Comparison of ENCODE assay signal across 8 mouse cellular contexts in genomic region chr5:21586763-21587162, GRCm38 (mm10). TPM values are rescaled to one million over a fixed set of nuclear protein-coding genes. Genes with fewer than 3 reads are reported as not detected.
DNase-seq lines count a peak whose midpoint lies in the region; ATAC-seq and TF ChIP-seq lines count a peak whose summit lies in the region.

No protein-coding gene starts in this region.

- ATAC-seq in megakaryocyte-erythroid progenitor cell, adult 5-6 weeks (replicated peaks; ENCODE audit: low FRiP score, low TSS enrichment, poor library complexity, severe bottlenecking): peak; percentile 91
- ATAC-seq in erythroid progenitor cell, adult 5-6 weeks (replicated peaks; ENCODE audit: low FRiP score, poor library complexity, severe bottlenecking): no peak

- H3K27me3 ChIP-seq in MEL (ENCODE audit: control insufficient read depth in 1 of 2, insufficient read depth in 2 of 2, low read length in 2 of 2): peaks cover 13 to 18% of the 10 kb centered on the region in 2 experiments

- peaks cover 0 to 3% of the 10 kb centered on the region in 2 experiments; a peak in 2 of 4 replicates for H3K36me3 ChIP-seq in MEL (ENCODE audit: control insufficient read depth in 1 of 2, insufficient read depth in 2 of 2, low read length in 2 of 2)

- TF ChIP-seq RAD21 in MEL (IDR thresholded peaks at IDR 0.05; ENCODE audit: low read depth, low read length): no peak; the same call in none of the 2 replicates

- TF ChIP-seq CTCF in MEL (IDR thresholded peaks at IDR 0.05 in 2 of 3, conservative IDR thresholded peaks at IDR 0.05 in 1 of 3; ENCODE audit: control insufficient read depth in 1 of 3, insufficient read depth in 1 of 3, low read depth in 2 of 3, low read length in 3 of 3, poor library complexity in 1 of 3, severe bottlenecking in 1 of 3): peak in 2 of 3 experiments; percentile 94

- peak overlapping the region; percentile 33 for H3K9ac ChIP-seq in MEL (ENCODE audit: control insufficient read depth, low read depth, low read length, poor library complexity, severe bottlenecking)

- peak overlapping the region; percentile 11 to 38; a peak in 2 of 4 replicates for H3K4me3 ChIP-seq in MEL (ENCODE audit: control insufficient read depth in 1 of 2, insufficient read depth in 1 of 2, low read depth in 2 of 2, low read length in 2 of 2)

- no peaks in the 10 kb centered on the region for H3K79me2 ChIP-seq in MEL (ENCODE audit: control insufficient read depth, insufficient read depth, low read length, poor library complexity)

- DNase-seq in kidney, adult 18-20 months: peak; percentile 43
- no peak for DNase-seq in kidney, adult 11 months
- DNase-seq in 416B (ENCODE audit: low read depth) (peak; percentile 74), MEL (ENCODE audit: low read depth, low spot score) (peak; percentile 85)
- peak; percentile 17 to 18 for DNase-seq in cerebellum, postnatal 36 days
- DNase-seq in heart, postnatal 36 days: peak; percentile 37 to 61

- intact Hi-C loops in heart, postnatal 36 days (cut with DNase I): loop anchor here (1.0 to 5.0 kb wide), 3 partner anchors 153 to 321 kb away; no protein-coding TSS in a partner anchor

- H3K27ac ChIP-seq in MEL (ENCODE audit: control insufficient read depth, low read depth, low read length): no peak overlapping the region

- no peaks in the 10 kb centered on the region; a peak in 1 of 4 replicates for H3K4me1 ChIP-seq in MEL (ENCODE audit: control insufficient read depth in 1 of 2, insufficient read depth in 2 of 2, low read length in 2 of 2)

- no peak for TF ChIP-seq POLR2A in MEL (IDR thresholded peaks at IDR 0.05; ENCODE audit: control insufficient read depth in 1 of 2, insufficient read depth in 1 of 2, low read depth in 1 of 2, low read length in 2 of 2, poor library complexity in 1 of 2)

- no peaks in the 10 kb centered on the region for H3K9me3 ChIP-seq in MEL (replicated peaks; ENCODE audit: insufficient read depth, low read length)

- TF ChIP-seq EP300 in MEL (IDR thresholded peaks at IDR 0.05; ENCODE audit: low read depth in 1 of 2, low read length in 2 of 2): no peak

TF ChIP-seq in MEL, 35 proteins besides CTCF, POLR2A, EP300 and RAD21:
- TF ChIP-seq JUND (IDR thresholded peaks at IDR 0.05; ENCODE audit: low read depth, low read length) (no peak), POLR2AphosphoS5 (IDR thresholded peaks at IDR 0.05; ENCODE audit: borderline replicate concordance, low read depth, low read length) (no peak), MYB (IDR thresholded peaks at IDR 0.05; ENCODE audit: low read depth, low read length) (no peak), SIN3A (IDR thresholded peaks at IDR 0.05; ENCODE audit: low read length) (peak; percentile 64), ZC3H11A (IDR thresholded peaks at IDR 0.05; ENCODE audit: low read depth, low read length) (peak; percentile 98), MAX (IDR thresholded peaks at IDR 0.05; ENCODE audit: low read length) (no peak), SMC3 (IDR thresholded peaks at IDR 0.05; ENCODE audit: low read depth, low read length) (peak; percentile 100), ELF1 (IDR thresholded peaks at IDR 0.05; ENCODE audit: low read depth, low read length) (no peak), BHLHE40 (IDR thresholded peaks at IDR 0.05; ENCODE audit: borderline replicate concordance, low read depth, low read length) (no peak), POLR2AphosphoS2 (IDR thresholded peaks at IDR 0.05; ENCODE audit: low read length) (no peak), GABPA (IDR thresholded peaks at IDR 0.05; ENCODE audit: low read depth, low read length) (no peak), MYC (IDR thresholded peaks at IDR 0.05; ENCODE audit: low read depth, low read length) (no peak), TCF12 (IDR thresholded peaks at IDR 0.05; ENCODE audit: low read depth, low read length) (no peak), E2F4 (IDR thresholded peaks at IDR 0.05; ENCODE audit: borderline replicate concordance, low read depth, low read length) (no peak), MXI1 (IDR thresholded peaks at IDR 0.05; ENCODE audit: low read depth, low read length) (peak; percentile 35; the same call in 1 of the 2 replicates), NELFE (IDR thresholded peaks at IDR 0.05; ENCODE audit: low read depth, low read length) (no peak), ZNF384 (IDR thresholded peaks at IDR 0.05; ENCODE audit: low read depth, low read length) (no peak), TAL1 (IDR thresholded peaks at IDR 0.05; ENCODE audit: low read length) (no peak), ZKSCAN1 (IDR thresholded peaks at IDR 0.05; ENCODE audit: low read depth, low read length) (no peak), USF1 (IDR thresholded peaks at IDR 0.05; ENCODE audit: low read depth, low read length) (no peak), MEF2A (IDR thresholded peaks at IDR 0.05; ENCODE audit: extremely low read depth, insufficient replicate concordance, low read depth, low read length, poor library complexity, severe bottlenecking) (no peak), HCFC1 (IDR thresholded peaks at IDR 0.05; ENCODE audit: low read depth, low read length) (no peak), UBTF (IDR thresholded peaks at IDR 0.05; ENCODE audit: borderline replicate concordance, insufficient read depth, low read depth, low read length) (no peak), GATA1 (IDR thresholded peaks at IDR 0.05; ENCODE audit: low read depth, low read length) (0 out of 2 replicates have a peak, but pooled peaks have one; percentile 14), USF2 (IDR thresholded peaks at IDR 0.05; ENCODE audit: borderline replicate concordance in 1 of 2, insufficient read depth in 1 of 2, low read depth in 1 of 2, low read length in 2 of 2) (no peak), MAZ (IDR thresholded peaks at IDR 0.05; ENCODE audit: low read depth, low read length) (0 out of 2 replicates have a peak, but pooled peaks have one; percentile 37), KAT2A (conservative IDR thresholded peaks at IDR 0.05; ENCODE audit: low read depth, low read length) (no peak), MAFK (IDR thresholded peaks at IDR 0.05; ENCODE audit: borderline replicate concordance, low read depth, low read length) (no peak), RCOR1 (IDR thresholded peaks at IDR 0.05; ENCODE audit: low read depth, low read length) (peak; percentile 38; the same call in 1 of the 2 replicates), TBP (IDR thresholded peaks at IDR 0.05; ENCODE audit: low read depth, low read length) (no peak), CHD2 (IDR thresholded peaks at IDR 0.05; ENCODE audit: low read length) (no peak)

RNA-seq across cellular contexts. Expression of gene Lrrc17, which starts 43.4 kb away (rescaled TPM):
- not detected in 2 replicates for total RNA-seq in MEL (2012; rRNA removed)
- not detected for polyA plus RNA-seq in MEL (2012; ENCODE audit: insufficient read depth in 1 of 2, insufficient read length in 2 of 2, low read depth in 1 of 2, low replicate concordance in 2 of 2, missing spikeins in 1 of 2)
- total RNA-seq in heart, postnatal 36 days (2021): 1 to 10 TPM; 2.7 to 3.5 TPM
- total RNA-seq in megakaryocyte-erythroid progenitor cell, adult 5-6 weeks (2014; fragmentation: Nextera tagmentation): not detected in 2 replicates
- total RNA-seq in megakaryocyte-erythroid progenitor cell, adult 5-6 weeks (2017): not detected in 2 replicates
- not detected in 2 replicates for total RNA-seq in erythroid progenitor cell, adult 5-6 weeks (2015; ENCODE audit: low replicate concordance)
- not detected in 2 replicates for total RNA-seq in erythroid progenitor cell, adult 5-6 weeks (2017; ENCODE audit: low replicate concordance)

RNA-seq across cellular contexts. Expression of gene Fbxl13, which starts 58.7 kb away (rescaled TPM):
- total RNA-seq in MEL (2012; rRNA removed): 0.13 and 0.23 TPM in 2 replicates
- under 1 TPM in 1 of 2 experiments, not detected in 1; 0.13 TPM for polyA plus RNA-seq in MEL (2012; ENCODE audit: insufficient read depth in 1 of 2, insufficient read length in 2 of 2, low read depth in 1 of 2, low replicate concordance in 2 of 2, missing spikeins in 1 of 2)
- total RNA-seq in heart, postnatal 36 days (2021): not detected
- total RNA-seq in megakaryocyte-erythroid progenitor cell, adult 5-6 weeks (2014; fragmentation: Nextera tagmentation): 1.8 and 7.1 TPM in 2 replicates
- 2.3 and 3.3 TPM in 2 replicates for total RNA-seq in megakaryocyte-erythroid progenitor cell, adult 5-6 weeks (2017)
- total RNA-seq in erythroid progenitor cell, adult 5-6 weeks (2015; ENCODE audit: low replicate concordance): not detected in 2 replicates
- total RNA-seq in erythroid progenitor cell, adult 5-6 weeks (2017; ENCODE audit: low replicate concordance): not detected in 2 replicates

RNA-seq across cellular contexts. Expression of gene Armc10, which starts 58.9 kb away (rescaled TPM):
- 57.5 and 60.4 TPM in 2 replicates for total RNA-seq in MEL (2012; rRNA removed)
- polyA plus RNA-seq in MEL (2012; ENCODE audit: insufficient read depth in 1 of 2, insufficient read length in 2 of 2, low read depth in 1 of 2, low replicate concordance in 2 of 2, missing spikeins in 1 of 2): 100 to 1,000 TPM in 1 of 2 experiments, 10 to 100 TPM in 1; 52.2 to 152 TPM
- 1 to 10 TPM; 8.1 to 9.5 TPM for total RNA-seq in heart, postnatal 36 days (2021)
- 22.5 and 43.9 TPM in 2 replicates for total RNA-seq in megakaryocyte-erythroid progenitor cell, adult 5-6 weeks (2014; fragmentation: Nextera tagmentation)
- 49.9 and 69.3 TPM in 2 replicates for total RNA-seq in megakaryocyte-erythroid progenitor cell, adult 5-6 weeks (2017)
- total RNA-seq in erythroid progenitor cell, adult 5-6 weeks (2015; ENCODE audit: low replicate concordance): 4.6 and 6.8 TPM in 2 replicates
- 4.5 and 5.9 TPM in 2 replicates for total RNA-seq in erythroid progenitor cell, adult 5-6 weeks (2017; ENCODE audit: low replicate concordance)
